Mouse (Mus musculus): ENCODE data around the gene Diras2. TPM values are rescaled to one million over a fixed set of nuclear protein-coding genes. Genes with fewer than 3 reads are reported as not detected.

The Diras2 gene
- total and polyA plus RNA-seq, 2 experiments from 2014 or later, result 0.22 to 0.73 TPM

- Histone ChIP-seq H3K9me3 (replicated peaks; ENCODE audit: control insufficient read depth, low read length) (no peaks in the 10 kb centered on the region), H3K4me3 (ENCODE audit: low read depth, low read length) (no peak overlapping the region), H3K36me3 (replicated peaks; ENCODE audit: control insufficient read depth, insufficient read depth, low read length) (no peaks in the 10 kb centered on the region), H3K4me2 (ENCODE audit: low read depth, low read length) (no peak overlapping the region), H3K27ac (ENCODE audit: low read depth) (no peak overlapping the region), H3K9ac (replicated peaks; ENCODE audit: low read depth, low read length) (no peak overlapping the region), H3K4me1 (ENCODE audit: control insufficient read depth, insufficient read depth) (no peaks in the 10 kb centered on the region), H3K27me3 (ENCODE audit: control insufficient read depth, insufficient read depth, low read length) (no peaks in the 10 kb centered on the region)
- TF ChIP-seq CTCF (IDR thresholded peaks at IDR 0.05; ENCODE audit: low read depth) (no peak), EP300 (IDR thresholded peaks at IDR 0.05; ENCODE audit: low read depth) (no peak)
- DNase-seq (ENCODE audit: low spot score), result no peak
- 76% methylated on average over 9 of the region's 9 CpGs for WGBS
- no peak for ATAC-seq (ENCODE audit: insufficient read depth, low read depth)
These were observed 20.2 kb upstream of the Diras2 start for GRCm38 (mm10) chr13:52551275-52551674.

GRCm38 (mm10) chr13:52550690-52551193 is 19.7 kb upstream of the Diras2 start:
- ATAC-seq (ENCODE audit: insufficient read depth, low read depth), result no peak
- no peak overlapping the region for H3K9ac ChIP-seq (replicated peaks; ENCODE audit: low read depth, low read length)
- H3K9me3 ChIP-seq (replicated peaks; ENCODE audit: control insufficient read depth, low read length), result no peaks in the 10 kb centered on the region
- no peaks in the 10 kb centered on the region for H3K36me3 ChIP-seq (replicated peaks; ENCODE audit: control insufficient read depth, insufficient read depth, low read length)
- TF ChIP-seq CTCF (IDR thresholded peaks at IDR 0.05; ENCODE audit: low read depth), result no peak
- TF ChIP-seq EP300 (IDR thresholded peaks at IDR 0.05; ENCODE audit: low read depth), result no peak
- H3K4me2 ChIP-seq (ENCODE audit: low read depth, low read length), result no peak overlapping the region
- H3K4me3 ChIP-seq (ENCODE audit: low read depth, low read length), result no peak overlapping the region
- no peak overlapping the region for H3K27ac ChIP-seq (ENCODE audit: low read depth)
- no peaks in the 10 kb centered on the region for H3K4me1 ChIP-seq (ENCODE audit: control insufficient read depth, insufficient read depth)
- no peak for DNase-seq (ENCODE audit: low spot score)
- WGBS, result 75% methylated on average over 5 of the region's 5 CpGs
- H3K27me3 ChIP-seq (ENCODE audit: control insufficient read depth, insufficient read depth, low read length), result no peaks in the 10 kb centered on the region

GRCm38 (mm10) chr13:52546288-52546687 is 15.2 kb upstream of the Diras2 start:
- H3K4me2 ChIP-seq (ENCODE audit: low read depth, low read length), result no peak overlapping the region
- no peak for TF ChIP-seq EP300 (IDR thresholded peaks at IDR 0.05; ENCODE audit: low read depth)
- TF ChIP-seq CTCF (IDR thresholded peaks at IDR 0.05; ENCODE audit: low read depth), result no peak
- no peak for DNase-seq (ENCODE audit: low spot score)
- no peaks in the 10 kb centered on the region for H3K27me3 ChIP-seq (ENCODE audit: control insufficient read depth, insufficient read depth, low read length)
- H3K36me3 ChIP-seq (replicated peaks; ENCODE audit: control insufficient read depth, insufficient read depth, low read length), result no peaks in the 10 kb centered on the region
- H3K4me3 ChIP-seq (ENCODE audit: low read depth, low read length), result no peak overlapping the region
- H3K27ac ChIP-seq (ENCODE audit: low read depth), result no peak overlapping the region
- H3K9me3 ChIP-seq (replicated peaks; ENCODE audit: control insufficient read depth, low read length), result no peaks in the 10 kb centered on the region
- H3K4me1 ChIP-seq (ENCODE audit: control insufficient read depth, insufficient read depth), result no peaks in the 10 kb centered on the region
- 71% methylated on average over 6 of the region's 6 CpGs for WGBS
- no peak for ATAC-seq (ENCODE audit: insufficient read depth, low read depth)
- no peak overlapping the region for H3K9ac ChIP-seq (replicated peaks; ENCODE audit: low read depth, low read length)

GRCm38 (mm10) chr13:52542636-52543035 is 11.6 kb upstream of the Diras2 start:
- no peaks in the 10 kb centered on the region for H3K9me3 ChIP-seq (replicated peaks; ENCODE audit: control insufficient read depth, low read length)
- no peak for ATAC-seq (ENCODE audit: insufficient read depth, low read depth)
- H3K9ac ChIP-seq (replicated peaks; ENCODE audit: low read depth, low read length), result no peak overlapping the region
- no peak overlapping the region for H3K27ac ChIP-seq (ENCODE audit: low read depth)
- H3K4me2 ChIP-seq (ENCODE audit: low read depth, low read length), result no peak overlapping the region
- no peaks in the 10 kb centered on the region for H3K36me3 ChIP-seq (replicated peaks; ENCODE audit: control insufficient read depth, insufficient read depth, low read length)
- TF ChIP-seq CTCF (IDR thresholded peaks at IDR 0.05; ENCODE audit: low read depth), result no peak
- TF ChIP-seq EP300 (IDR thresholded peaks at IDR 0.05; ENCODE audit: low read depth), result no peak
- WGBS, result 53% methylated on average over 4 of the region's 4 CpGs
- H3K4me1 ChIP-seq (ENCODE audit: control insufficient read depth, insufficient read depth), result no peaks in the 10 kb centered on the region
- DNase-seq (ENCODE audit: low spot score), result no peak
- H3K27me3 ChIP-seq (ENCODE audit: control insufficient read depth, insufficient read depth, low read length), result no peaks in the 10 kb centered on the region
- no peak overlapping the region for H3K4me3 ChIP-seq (ENCODE audit: low read depth, low read length)

GRCm38 (mm10) chr13:52542036-52542526 is 11.0 kb upstream of the Diras2 start:
- no peak for ATAC-seq (ENCODE audit: insufficient read depth, low read depth)
- WGBS, result 73% methylated on average over 8 of the region's 8 CpGs

More at GRCm38 (mm10) chr13:52542036-52542526, 11.0 kb upstream of the Diras2 start:
- Histone ChIP-seq H3K4me1 (ENCODE audit: control insufficient read depth, insufficient read depth) (no peaks in the 10 kb centered on the region), H3K27me3 (ENCODE audit: control insufficient read depth, insufficient read depth, low read length) (no peaks in the 10 kb centered on the region), H3K36me3 (replicated peaks; ENCODE audit: control insufficient read depth, insufficient read depth, low read length) (no peaks in the 10 kb centered on the region), H3K4me2 (ENCODE audit: low read depth, low read length) (no peak overlapping the region), H3K9me3 (replicated peaks; ENCODE audit: control insufficient read depth, low read length) (no peaks in the 10 kb centered on the region), H3K4me3 (ENCODE audit: low read depth, low read length) (no peak overlapping the region), H3K9ac (replicated peaks; ENCODE audit: low read depth, low read length) (no peak overlapping the region), H3K27ac (ENCODE audit: low read depth) (no peak overlapping the region)
- TF ChIP-seq EP300 (IDR thresholded peaks at IDR 0.05; ENCODE audit: low read depth), result no peak
- TF ChIP-seq CTCF (IDR thresholded peaks at IDR 0.05; ENCODE audit: low read depth), result no peak
- DNase-seq (ENCODE audit: low spot score), result no peak
